Mouse (Mus musculus) hindbrain, embryonic 12.5 days (tissue): ENCODE data around the gene Ccr10. TPM values are rescaled to one million over a fixed set of nuclear protein-coding genes. Genes with fewer than 3 reads are reported as not detected.
"Not testable (repeated sequence)": the region's sequence is repeated elsewhere in the genome, so short reads cannot be mapped to it uniquely, and the experiment has no call there.

ENCODE experiments used
- ATAC-seq: fragments of 200-750 bp; cut with Nextera tagmentation; 2 replicates; pipeline ENCODE4 v1.8.0; 2017; ENCODE audit warnings: moderate TSS enrichment; ENCODE audit not compliant: low FRiP score
- H3K27ac ChIP-seq: fragments of 300-500 bp; sonication (generic); 2 replicates; pipeline ENCODE4 v1.5.1; 2016; ENCODE audit warnings: mild to moderate bottlenecking
- H3K27me3 ChIP-seq: fragments of 300-500 bp; sonication (generic); 2 replicates; pipeline ENCODE4 v1.6.1; 2016; ENCODE audit warnings: mild to moderate bottlenecking
- H3K36me3 ChIP-seq: fragments of 300-500 bp; sonication (generic); 2 replicates; pipeline ENCODE4 v1.6.1; 2016; ENCODE audit warnings: mild to moderate bottlenecking
- H3K4me1 ChIP-seq: fragments of 300-500 bp; sonication (generic); 2 replicates; pipeline ENCODE4 v1.6.1; 2016
- H3K4me2 ChIP-seq: fragments of 300-500 bp; sonication (generic); replicated peaks from 2 replicates; pipeline ENCODE4 v1.6.1; 2016; ENCODE audit warnings: mild to moderate bottlenecking
- H3K4me3 ChIP-seq: fragments of 300-500 bp; sonication (generic); 2 replicates; pipeline ENCODE4 v1.5.1; 2016; ENCODE audit warnings: mild to moderate bottlenecking
- H3K9ac ChIP-seq: fragments of 300-500 bp; sonication (generic); 2 replicates; pipeline ENCODE4 v1.6.1; 2016; ENCODE audit warnings: mild to moderate bottlenecking, moderate library complexity
- H3K9me3 ChIP-seq: fragments of 300-500 bp; sonication (generic); replicated peaks from 2 replicates; pipeline ENCODE4 v1.6.1; 2016; ENCODE audit warnings: mild to moderate bottlenecking
- WGBS: fragments of 180-500 bp; shearing (Covaris S2); methylation state at CpG from one replicate; pipeline ENCODE4 v1.1.7; 2016; 5-methylcytosine and 5-hydroxymethylcytosine counted together
- polyA plus RNA-seq: library from polyadenylated mRNA; unstranded; fragments of >200 nt; fragmentation: Nextera tagmentation; extraction: Ambion mirVana; gene quantifications from 2 replicates; pipeline ENCODE4 v1.2.1, GENCODE M21; 2016

Gene Ccr10
- polyA plus RNA-seq, 1 experiment from 2014 or later, result 0.23 TPM

- peaks cover 77% of the 10 kb centered on the region for H3K27me3 ChIP-seq
- H3K4me3 ChIP-seq, result peak overlapping the region; percentile 73; the same call in 1 of the 2 replicates
- peaks cover 48% of the 10 kb centered on the region for H3K4me1 ChIP-seq
- H3K9ac ChIP-seq, result no peak overlapping the region
- no peaks in the 10 kb centered on the region for H3K9me3 ChIP-seq
- H3K4me2 ChIP-seq, result peak overlapping the region; percentile 93
- peaks cover 15% of the 10 kb centered on the region; the same call in 1 of the 2 replicates for H3K36me3 ChIP-seq
- no peak overlapping the region for H3K27ac ChIP-seq
- ATAC-seq, result no peak
- 50% methylated on average over 18 of the region's 18 CpGs for WGBS
These were observed 6.8 kb downstream of the Ccr10 start for GRCm38 (mm10) chr11:101168301-101168980.

- H3K27me3 ChIP-seq, result peaks cover 77% of the 10 kb centered on the region
- H3K4me1 ChIP-seq, result peaks cover 43% of the 10 kb centered on the region
These were observed 7.3 kb downstream of the Ccr10 start for GRCm38 (mm10) chr11:101167963-101168300.

DNA sequence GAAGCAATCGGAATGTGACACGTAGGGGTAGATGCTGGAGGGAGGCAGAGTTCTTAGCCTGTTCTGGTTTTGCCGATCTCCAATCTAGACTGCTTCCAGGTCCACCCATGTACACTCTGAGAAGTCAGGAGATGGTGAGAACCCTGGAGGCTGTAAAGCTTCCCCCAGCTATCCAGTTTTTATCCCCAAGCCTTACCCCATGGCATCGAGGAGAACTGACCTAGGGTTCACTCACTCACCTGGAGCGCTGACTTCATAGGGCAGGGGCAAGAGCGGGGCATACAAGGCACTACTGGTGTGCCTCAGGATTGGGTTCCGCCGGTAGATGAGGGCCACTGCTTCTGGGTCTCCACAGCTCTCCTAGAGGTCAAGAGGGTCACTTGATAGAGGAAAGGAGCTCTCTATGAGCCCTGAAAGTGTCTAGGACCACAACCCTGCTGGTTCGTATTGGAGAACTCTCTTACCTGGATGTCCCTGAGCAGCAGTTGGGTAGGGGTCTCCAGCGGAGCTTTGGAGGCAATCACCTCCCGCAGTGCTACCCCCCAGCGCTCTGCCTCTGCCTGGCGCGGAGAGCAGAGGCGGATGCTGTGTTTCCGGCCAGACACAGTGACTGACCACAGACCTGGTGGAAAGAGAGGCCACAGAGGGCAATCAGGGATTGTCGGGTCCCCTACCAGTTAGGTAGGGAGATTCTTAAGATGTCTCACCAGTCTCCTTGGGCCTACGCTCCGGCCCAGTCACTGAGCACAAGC lies 7.9 kb downstream of the Ccr10 start:
- Histone ChIP-seq H3K4me3 (no peak overlapping the region), H3K27me3 (peaks cover 81% of the 10 kb centered on the region), H3K9me3 (no peaks in the 10 kb centered on the region), H3K4me1 (peaks cover 39% of the 10 kb centered on the region), H3K36me3 (peaks cover 24% of the 10 kb centered on the region; the same call in 1 of the 2 replicates), H3K4me2 (no peak overlapping the region), H3K9ac (no peak overlapping the region), H3K27ac (no peak overlapping the region)
- ATAC-seq, result no peak
- 40% methylated on average over 19 of the region's 19 CpGs for WGBS

More at GRCm38 (mm10) chr11:101167963-101168300, 7.3 kb downstream of the Ccr10 start:
- Histone ChIP-seq H3K27ac (no peak overlapping the region), H3K4me3 (no peak overlapping the region), H3K4me2 (no peak overlapping the region), H3K36me3 (peaks cover 19% of the 10 kb centered on the region; the same call in 1 of the 2 replicates), H3K9me3 (no peaks in the 10 kb centered on the region), H3K9ac (no peak overlapping the region)
- no peak for ATAC-seq
- 51% methylated on average over 8 of the region's 8 CpGs for WGBS

DNA sequence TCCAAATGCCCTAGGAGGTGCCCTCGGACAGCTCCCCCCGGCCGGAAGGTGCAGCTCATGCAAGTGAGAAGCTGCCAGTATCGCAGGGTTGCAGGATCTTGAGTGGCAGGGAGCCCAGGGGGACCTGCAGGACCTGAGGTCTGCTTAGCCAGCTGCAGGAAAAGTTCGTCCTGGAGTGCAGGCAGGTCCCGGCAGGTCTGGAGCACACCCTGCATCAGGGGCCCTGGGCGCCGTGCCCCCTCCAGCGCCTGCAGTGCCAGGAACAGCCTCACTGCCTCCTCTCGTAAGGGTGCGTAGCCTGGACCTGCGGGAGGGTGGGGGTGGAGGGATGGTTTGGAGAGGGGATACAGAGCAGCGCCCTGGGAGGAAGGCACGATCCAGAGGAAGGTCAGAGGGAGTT lies 8.9 kb downstream of the Ccr10 start:
- H3K9me3 ChIP-seq, result no peaks in the 10 kb centered on the region
- no peak overlapping the region for H3K4me3 ChIP-seq
- no peak for ATAC-seq
- no peak overlapping the region for H3K4me2 ChIP-seq
- no peak overlapping the region for H3K27ac ChIP-seq
- no peak overlapping the region for H3K9ac ChIP-seq
- H3K4me1 ChIP-seq, result peaks cover 35% of the 10 kb centered on the region
- H3K27me3 ChIP-seq, result peaks cover 92% of the 10 kb centered on the region
- H3K36me3 ChIP-seq, result peaks cover 27% of the 10 kb centered on the region
- WGBS, result 53% methylated on average over 14 of the region's 14 CpGs

- no peak for ATAC-seq
- 11% methylated on average over 34 of the region's 35 CpGs for WGBS
- H3K9ac ChIP-seq, result no peak overlapping the region
- H3K27me3 ChIP-seq, result peaks cover 95% of the 10 kb centered on the region
- no peak overlapping the region for H3K27ac ChIP-seq
- H3K9me3 ChIP-seq, result no peaks in the 10 kb centered on the region
- peaks cover 27% of the 10 kb centered on the region for H3K36me3 ChIP-seq
- no peak overlapping the region for H3K4me3 ChIP-seq
- peaks cover 27% of the 10 kb centered on the region for H3K4me1 ChIP-seq
- peak overlapping the region; percentile 48; the same call in 1 of the 2 replicates for H3K4me2 ChIP-seq
These were observed 10.3 kb downstream of the Ccr10 start for GRCm38 (mm10) chr11:101164677-101165580.

- Histone ChIP-seq H3K27ac (no peak overlapping the region), H3K9me3 (no peaks in the 10 kb centered on the region), H3K4me3 (peak overlapping the region; percentile 32), H3K27me3 (peaks cover 89% of the 10 kb centered on the region), H3K9ac (peak overlapping the region; percentile 51), H3K4me2 (peak overlapping the region; percentile 48), H3K4me1 (peaks cover 21% of the 10 kb centered on the region), H3K36me3 (peaks cover 27% of the 10 kb centered on the region)
- ATAC-seq, result no peak
- 3% methylated on average over 21 of the region's 21 CpGs for WGBS
These were observed 10.9 kb downstream of the Ccr10 start for GRCm38 (mm10) chr11:101164351-101164665.

GRCm38 (mm10) chr11:101163476-101164350 lies 11.5 kb downstream of the Ccr10 start:
- ATAC-seq, result no peak
- WGBS, result 8% methylated on average over 48 of the region's 49 CpGs
- H3K36me3 ChIP-seq, result peaks cover 27% of the 10 kb centered on the region
- no peaks in the 10 kb centered on the region for H3K9me3 ChIP-seq
- H3K27me3 ChIP-seq, result peaks cover 88% of the 10 kb centered on the region
- H3K9ac ChIP-seq, result peak overlapping the region; percentile 51
- H3K4me1 ChIP-seq, result peaks cover 15% of the 10 kb centered on the region
- H3K27ac ChIP-seq, result no peak overlapping the region
- peak overlapping the region; percentile 32 for H3K4me3 ChIP-seq
- H3K4me2 ChIP-seq, result peak overlapping the region; percentile 48

DNA sequence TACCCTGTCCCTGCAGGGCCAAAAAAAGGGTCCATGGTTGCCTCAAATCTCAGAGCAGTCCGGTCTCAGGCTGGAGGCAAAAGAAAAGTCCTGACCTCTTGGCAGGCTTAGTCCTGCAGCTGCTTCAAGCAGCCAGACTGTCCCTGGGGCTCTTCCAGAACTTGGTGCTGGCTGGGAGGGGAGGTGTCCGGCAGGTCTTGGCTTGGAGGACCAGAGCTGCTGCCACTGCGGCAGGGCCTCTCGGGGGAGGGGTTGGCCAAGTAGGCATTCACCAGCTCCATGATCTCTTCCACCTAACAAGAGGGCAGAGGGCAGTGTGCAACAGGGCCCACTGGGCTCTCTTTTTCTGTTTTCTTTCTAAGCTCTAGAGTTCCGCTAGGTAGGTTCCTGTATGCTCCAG lies 12.5 kb downstream of the Ccr10 start:
- Histone ChIP-seq H3K4me3 (no peak overlapping the region), H3K4me1 (peaks cover 14% of the 10 kb centered on the region), H3K27ac (no peak overlapping the region), H3K36me3 (peaks cover 27% of the 10 kb centered on the region), H3K4me2 (no peak overlapping the region), H3K9me3 (no peaks in the 10 kb centered on the region), H3K27me3 (peaks cover 86% of the 10 kb centered on the region), H3K9ac (no peak overlapping the region)
- 49% methylated on average over 5 of the region's 5 CpGs for WGBS
- no peak for ATAC-seq

GRCm38 (mm10) chr11:101162301-101162700 lies 12.9 kb downstream of the Ccr10 start:
- no peak overlapping the region for H3K4me2 ChIP-seq
- no peak overlapping the region for H3K27ac ChIP-seq
- H3K27me3 ChIP-seq, result peaks cover 84% of the 10 kb centered on the region
- 54% methylated on average over 5 of the region's 5 CpGs for WGBS
- peaks cover 14% of the 10 kb centered on the region for H3K4me1 ChIP-seq
- ATAC-seq, result no peak
- H3K36me3 ChIP-seq, result peaks cover 22% of the 10 kb centered on the region
- H3K9me3 ChIP-seq, result no peaks in the 10 kb centered on the region
- H3K9ac ChIP-seq, result no peak overlapping the region
- H3K4me3 ChIP-seq, result no peak overlapping the region

- Histone ChIP-seq H3K27me3 (peaks cover 79% of the 10 kb centered on the region), H3K4me1 (peaks cover 14% of the 10 kb centered on the region), H3K9me3 (no peaks in the 10 kb centered on the region), H3K9ac (no peak overlapping the region), H3K4me3 (no peak overlapping the region), H3K36me3 (peaks cover 19% of the 10 kb centered on the region), H3K4me2 (no peak overlapping the region), H3K27ac (no peak overlapping the region)
- 85% methylated on average over 15 of the region's 15 CpGs for WGBS
- ATAC-seq, result no peak
These were observed 13.7 kb downstream of the Ccr10 start for GRCm38 (mm10) chr11:101161551-101161950.

DNA sequence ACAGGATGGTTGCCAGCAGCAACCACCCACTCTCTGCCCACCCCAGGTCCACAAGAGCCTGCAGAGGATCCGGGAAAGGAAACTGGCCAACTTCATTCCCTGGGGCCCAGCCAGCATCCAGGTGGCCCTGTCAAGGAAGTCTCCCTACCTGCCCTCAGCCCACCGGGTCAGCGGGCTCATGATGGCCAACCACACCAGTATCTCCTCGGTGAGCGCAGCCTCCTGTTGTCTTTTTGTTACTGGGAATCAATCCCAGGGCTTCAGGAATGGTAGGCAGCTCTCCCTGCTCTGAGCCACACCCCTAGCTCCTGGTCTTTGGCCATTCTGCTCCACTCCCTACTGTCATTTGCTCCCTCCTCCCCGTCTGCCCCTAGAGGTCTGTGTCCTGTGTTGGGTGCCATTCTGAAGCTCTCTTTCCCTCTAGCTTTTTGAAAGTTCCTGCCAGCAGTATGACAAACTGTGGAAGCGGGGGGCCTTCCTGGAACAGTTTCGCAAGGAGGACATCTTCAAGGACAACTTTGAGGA lies 14.2 kb downstream of the Ccr10 start:
- peaks cover 79% of the 10 kb centered on the region for H3K27me3 ChIP-seq
- H3K27ac ChIP-seq, result not testable (repeated sequence)

More for the DNA sequence above, 14.2 kb downstream of the Ccr10 start:
- peaks cover 19% of the 10 kb centered on the region for H3K36me3 ChIP-seq
- peaks cover 18% of the 10 kb centered on the region for H3K4me1 ChIP-seq
- WGBS, result 81% methylated on average over 8 of the region's 8 CpGs
- not testable (repeated sequence) for H3K9ac ChIP-seq, ATAC-seq, H3K9me3 ChIP-seq, H3K4me2 ChIP-seq, H3K4me3 ChIP-seq
